Comparison of ENCODE assay signal across 24 mouse cellular contexts in genomic region chr10:85329382-85329781, GRCm38 (mm10).
"Had no signal": no experiment of that assay in that cellular context is flagged by ENCODE, and none has a peak within 500 bp of the region (broad histone marks: within the 10 kb centered on the region; RNA-seq: fewer than 3 reads in every experiment).

No protein-coding gene starts in this region.

- DNase-seq: kidney, postnatal 10 days; kidney, postnatal 36 days; layer of hippocampus, postnatal 36 days; liver; lung, adult 18-20 months; lung, postnatal 10 days; lung, postnatal 36 days; midbrain, embryonic 14.5 days; right cerebral cortex, adult 18-20 months; right cerebral cortex, postnatal 14 days; right cerebral cortex, postnatal 4 days; thymus, adult 2 months; thymus, postnatal 14 days; thymus, postnatal 4 days had no signal

- H3K4me1 ChIP-seq: limb, embryonic 13.5 days; liver, embryonic 12.5 days; liver, embryonic 15.5 days; lung, embryonic 15.5 days; megakaryocyte, embryonic 14.5 days; neural tube, embryonic 12.5 days; neural tube, embryonic 15.5 days had no signal

- ATAC-seq: liver, embryonic 12.5 days had no signal

- H3K27ac ChIP-seq: limb, embryonic 10.5 days; limb, embryonic 13.5 days; liver, embryonic 12.5 days; liver, embryonic 15.5 days; lung, embryonic 15.5 days; neural tube, embryonic 12.5 days; neural tube, embryonic 15.5 days; stomach, postnatal 0 days had no signal

- H3K36me3 ChIP-seq: limb, embryonic 10.5 days; limb, embryonic 13.5 days; liver, embryonic 12.5 days; liver, embryonic 15.5 days; lung, embryonic 15.5 days; neural tube, embryonic 12.5 days; neural tube, embryonic 15.5 days had no signal

- H3K9ac ChIP-seq: limb, embryonic 13.5 days; liver, embryonic 12.5 days; liver, embryonic 15.5 days; lung, embryonic 15.5 days; neural tube, embryonic 12.5 days; neural tube, embryonic 15.5 days had no signal

- H3K4me2 ChIP-seq: limb, embryonic 13.5 days; liver, embryonic 12.5 days; liver, embryonic 15.5 days; lung, embryonic 15.5 days; midbrain, embryonic 11.5 days; neural tube, embryonic 12.5 days; neural tube, embryonic 15.5 days had no signal

- H3K27me3 ChIP-seq: limb, embryonic 13.5 days; liver, embryonic 12.5 days; liver, embryonic 15.5 days; lung, embryonic 15.5 days; megakaryocyte, embryonic 14.5 days; neural tube, embryonic 12.5 days; neural tube, embryonic 15.5 days had no signal

- H3K4me3 ChIP-seq: limb, embryonic 10.5 days; limb, embryonic 13.5 days; liver, embryonic 12.5 days; liver, embryonic 15.5 days; lung, embryonic 15.5 days; megakaryocyte, embryonic 14.5 days; neural tube, embryonic 12.5 days; neural tube, embryonic 15.5 days had no signal

- H3K9me3 ChIP-seq: limb, embryonic 10.5 days; limb, embryonic 13.5 days; liver, embryonic 12.5 days; liver, embryonic 15.5 days; lung, embryonic 15.5 days; neural tube, embryonic 12.5 days; neural tube, embryonic 15.5 days had no signal
